In the genomic region with DNA sequence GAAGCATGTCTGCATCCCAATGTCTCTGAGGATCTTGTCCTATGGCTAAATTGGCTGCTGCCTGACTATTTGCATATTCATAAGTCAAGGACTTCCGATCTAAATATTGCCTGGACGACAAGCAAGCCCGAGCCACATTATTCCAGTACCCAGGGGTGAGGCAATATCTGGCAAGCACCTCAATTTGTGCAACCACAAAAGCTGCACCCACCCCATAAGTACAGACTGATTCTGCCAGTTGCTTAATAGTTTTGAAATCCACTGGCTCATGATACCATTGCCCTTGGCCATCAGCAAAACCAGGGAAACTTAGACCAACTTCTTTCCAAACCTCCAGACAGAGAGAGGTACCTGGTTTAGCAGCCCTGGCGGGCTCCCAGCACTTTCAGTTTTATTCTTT, we compare ENCODE assay signal across 17 mouse cellular contexts. TPM values are rescaled to one million over a fixed set of nuclear protein-coding genes. Genes with fewer than 3 reads are reported as not detected.
DNase-seq lines count a peak whose midpoint lies in the region; ATAC-seq and TF ChIP-seq lines count a peak whose summit lies in the region.
"Not testable (repeated sequence)": the region's sequence is repeated elsewhere in the genome, so short reads cannot be mapped to it uniquely, and the experiment has no call there.
"Had no signal": no experiment of that assay in that cellular context is flagged by ENCODE, and none has a peak within 500 bp of the region (broad histone marks: within the 10 kb centered on the region; RNA-seq: fewer than 3 reads in every experiment).

No protein-coding gene starts in this region.

- not testable (repeated sequence) for H3K9ac ChIP-seq in liver, postnatal 0 days (replicated peaks); lung, postnatal 0 days (replicated peaks; ENCODE audit: low read depth)

- TF ChIP-seq CTCF in liver, postnatal 0 days (IDR thresholded peaks at IDR 0.05; ENCODE audit: low read depth); lung, postnatal 0 days (IDR thresholded peaks at IDR 0.05): not testable (repeated sequence)

- TF ChIP-seq EP300 in liver, postnatal 0 days (IDR thresholded peaks at IDR 0.05; ENCODE audit: low read depth) = peak; percentile 68; the same call in 1 of the 2 replicates
- TF ChIP-seq EP300 in lung, postnatal 0 days (IDR thresholded peaks at IDR 0.05) = 0 out of 2 replicates have a peak, but pooled peaks have one; percentile 20

- not testable (repeated sequence) for H3K27ac ChIP-seq in liver, postnatal 0 days (ENCODE audit: low read depth); lung, postnatal 0 days (ENCODE audit: low read length)

- not testable (repeated sequence) for H3K4me1 ChIP-seq in liver, postnatal 0 days (ENCODE audit: insufficient read depth); lung, postnatal 0 days (ENCODE audit: insufficient read depth, low read depth, low read length)

- DNase-seq in NIH3T3 (ENCODE audit: low read depth) = peak; percentile 48
- DNase-seq in adrenal gland, adult 8-10 months = peak; percentile 72
- peak; percentile 49 to 66 for DNase-seq in adrenal gland, postnatal 36 days
- peak; percentile 90 for DNase-seq in gonadal fat pad, adult 2 months (ENCODE audit: low read depth)
- peak; percentile 34 for DNase-seq in liver, postnatal 0 days
- peak; percentile 35 for DNase-seq in lung, postnatal 0 days (ENCODE audit: low spot score)
- DNase-seq in lung, postnatal 25 days (ENCODE audit: low spot score) = peak; percentile 64

- not testable (repeated sequence) for H3K4me2 ChIP-seq in liver, postnatal 0 days (ENCODE audit: low read depth, low read length); lung, postnatal 0 days (replicated peaks; ENCODE audit: low read depth, low read length)

- not testable (repeated sequence) for ATAC-seq in liver, postnatal 0 days; lung, postnatal 0 days

- WGBS in liver, postnatal 0 days (ENCODE audit: insufficient replicate concordance) = 81% methylated on average over 4 of the region's 4 CpGs
- 93% methylated on average over 4 of the region's 4 CpGs for WGBS in lung, postnatal 0 days

- H3K36me3 ChIP-seq in liver, postnatal 0 days (replicated peaks; ENCODE audit: insufficient read depth, low read length); lung, postnatal 0 days (ENCODE audit: insufficient read depth, low read length): not testable (repeated sequence)

- H3K27me3 ChIP-seq in liver, postnatal 0 days (ENCODE audit: insufficient read depth, low read length); lung, postnatal 0 days (replicated peaks; ENCODE audit: insufficient read depth, low read length): not testable (repeated sequence)

- not testable (repeated sequence) for H3K9me3 ChIP-seq in liver, postnatal 0 days (ENCODE audit: low read length); lung, postnatal 0 days (ENCODE audit: low read length)

- H3K4me3 ChIP-seq in liver, postnatal 0 days (ENCODE audit: low read depth, low read length); lung, postnatal 0 days (ENCODE audit: low read depth, low read length): not testable (repeated sequence)

RNA-seq across cellular contexts. Expression of a gene that starts 6.7 kb away (rescaled TPM):
- 10 to 100 TPM; 14.5 to 16.6 (median 15.7) TPM for total RNA-seq in adrenal gland, adult 8-10 months (2022)
- 10 to 100 TPM; 14.0 to 15.6 TPM for total RNA-seq in adrenal gland, postnatal 36 days (2021)
- polyA plus RNA-seq in gonadal fat pad, adult 2 months (2012; rRNA removed) = 12.6 and 16.3 TPM in 2 replicates
- polyA plus RNA-seq in liver, postnatal 0 days (2015; fragmentation: Nextera tagmentation; extraction: Ambion mirVana) = 4.3 and 4.5 TPM in 2 replicates
- 9.5 and 10.5 TPM in 2 replicates for polyA plus RNA-seq in lung, postnatal 0 days (2015; fragmentation: Nextera tagmentation; extraction: Ambion mirVana)

RNA-seq across cellular contexts. Expression of a gene that starts 7.5 kb away (rescaled TPM):
- 100 to 1,000 TPM in 3 of 4 experiments, 10 to 100 TPM in 1; 96.8 to 133 (median 104) TPM for total RNA-seq in adrenal gland, adult 8-10 months (2022)
- total RNA-seq in adrenal gland, postnatal 36 days (2021) = 100 to 1,000 TPM; 103 to 114 TPM
- polyA plus RNA-seq in gonadal fat pad, adult 2 months (2012; rRNA removed) = 476 and 749 TPM in 2 replicates
- 257 and 279 TPM in 2 replicates for polyA plus RNA-seq in liver, postnatal 0 days (2015; fragmentation: Nextera tagmentation; extraction: Ambion mirVana)
- polyA plus RNA-seq in lung, postnatal 0 days (2015; fragmentation: Nextera tagmentation; extraction: Ambion mirVana) = 48.3 and 51.7 TPM in 2 replicates

RNA-seq across cellular contexts. Expression of a gene that starts 45.1 kb away (rescaled TPM):
- total RNA-seq in adrenal gland, adult 8-10 months (2022) = 1 to 10 TPM; 1.0 to 2.2 (median 1.7) TPM
- total RNA-seq in adrenal gland, postnatal 36 days (2021) = 1 to 10 TPM; 1.6 to 2.0 TPM
- polyA plus RNA-seq in gonadal fat pad, adult 2 months (2012; rRNA removed) = 0.69 and 0.71 TPM in 2 replicates
- 2.3 and 2.8 TPM in 2 replicates for polyA plus RNA-seq in liver, postnatal 0 days (2015; fragmentation: Nextera tagmentation; extraction: Ambion mirVana)
- polyA plus RNA-seq in lung, postnatal 0 days (2015; fragmentation: Nextera tagmentation; extraction: Ambion mirVana) = 1.3 and 1.4 TPM in 2 replicates
- total RNA-seq: gastrocnemius, adult 2 months; heart, adult 2 months had no signal
- polyA plus RNA-seq: erythroblast, embryonic 14.5 days had no signal

RNA-seq across cellular contexts. Expression of a gene that starts 45.8 kb away (rescaled TPM):
- 10 to 100 TPM; 33.4 to 42.5 (median 35.5) TPM for total RNA-seq in adrenal gland, adult 8-10 months (2022)
- 10 to 100 TPM; 28.6 to 35.0 TPM for total RNA-seq in adrenal gland, postnatal 36 days (2021)
- 6.7 and 7.6 TPM in 2 replicates for polyA plus RNA-seq in gonadal fat pad, adult 2 months (2012; rRNA removed)
- polyA plus RNA-seq in liver, postnatal 0 days (2015; fragmentation: Nextera tagmentation; extraction: Ambion mirVana) = 0.36 and 0.42 TPM in 2 replicates
- polyA plus RNA-seq in lung, postnatal 0 days (2015; fragmentation: Nextera tagmentation; extraction: Ambion mirVana) = 1.4 TPM in 2 replicates

RNA-seq across cellular contexts. Expression of a gene that starts 52.1 kb away (rescaled TPM):
- 1 to 10 TPM; 3.8 to 6.8 (median 5.4) TPM for total RNA-seq in adrenal gland, adult 8-10 months (2022)
- 1 to 10 TPM; 1.1 to 1.2 TPM for total RNA-seq in adrenal gland, postnatal 36 days (2021)
- polyA plus RNA-seq in gonadal fat pad, adult 2 months (2012; rRNA removed) = 1.6 and 1.7 TPM in 2 replicates
- polyA plus RNA-seq in liver, postnatal 0 days (2015; fragmentation: Nextera tagmentation; extraction: Ambion mirVana) = 0.06 TPM in 1 of 2 replicates, not detected in the other
- 3.0 and 3.9 TPM in 2 replicates for polyA plus RNA-seq in lung, postnatal 0 days (2015; fragmentation: Nextera tagmentation; extraction: Ambion mirVana)
- total RNA-seq: gastrocnemius, postnatal 4 days; heart, adult 2 months; heart, postnatal 14 days; heart, postnatal 4 days; MEL had no signal
- polyA plus RNA-seq: CD4-positive, CD25-positive, alpha-beta regulatory T cell, adult 4 months; erythroblast, embryonic 14.5 days; heart, embryonic 16.5 days; inflammation-experienced regulatory T-cells, adult 6 months had no signal

Comparison
In these comparisons a context has a peak if more than half of its experiments do, and no peak if none do; other contexts are left out.
1. DNase-seq: peak in every context shown above with its lines; median percentile 90 in gonadal fat pad, adult 2 months; 72 in adrenal gland, adult 8-10 months; 64 in lung, postnatal 25 days; 58 in adrenal gland, postnatal 36 days; 48 in NIH3T3; 35 in lung, postnatal 0 days; 34 in liver, postnatal 0 days.